Mouse (Mus musculus) forebrain, embryonic 11.5 days (tissue): ENCODE results near the gene Kcnj1. TPM values are rescaled to one million over a fixed set of nuclear protein-coding genes. Genes with fewer than 3 reads are reported as not detected.

Source experiments
- ATAC-seq: fragments of 200-750 bp; cut with Nextera tagmentation; replicated peaks from 2 replicates; pipeline ENCODE4 v1.8.0; 2017; ENCODE audit warnings: moderate TSS enrichment; ENCODE audit not compliant: low FRiP score
- DNase-seq: peaks from one replicate; pipeline ENCODE4 v3.0.0-alpha.2; 2017; ENCODE audit warnings: low spot score
- H3K27ac ChIP-seq: fragments of 300-500 bp; sonication (generic); 2 replicates; pipeline ENCODE4 v1.5.1; 2014; ENCODE audit warnings: low read depth, low read length
- H3K27me3 ChIP-seq: fragments of 300-500 bp; sonication (generic); 2 replicates; pipeline ENCODE4 v1.6.1; 2014; ENCODE audit warnings: mild to moderate bottlenecking, low read length, mixed read lengths; ENCODE audit not compliant: control insufficient read depth, insufficient read depth
- H3K36me3 ChIP-seq: fragments of 300-500 bp; sonication (generic); 2 replicates; pipeline ENCODE4 v1.6.1; 2014; ENCODE audit warnings: mild to moderate bottlenecking, low read length, moderate library complexity, mixed read lengths; ENCODE audit not compliant: control insufficient read depth, insufficient read depth
- H3K4me1 ChIP-seq: fragments of 300-500 bp; sonication (generic); replicated peaks from 2 replicates; pipeline ENCODE4 v1.6.1; 2014; ENCODE audit warnings: low read length, mixed read lengths; ENCODE audit not compliant: control insufficient read depth, insufficient read depth
- H3K4me2 ChIP-seq: fragments of 300-500 bp; sonication (generic); 2 replicates; pipeline ENCODE4 v1.6.1; 2014; ENCODE audit warnings: low read depth, mild to moderate bottlenecking, low read length, moderate library complexity, mixed read lengths; ENCODE audit not compliant: severe bottlenecking
- H3K4me3 ChIP-seq: fragments of 300-500 bp; sonication (generic); 2 replicates; pipeline ENCODE4 v1.5.1; 2014; ENCODE audit warnings: low read depth, low read length
- H3K9ac ChIP-seq: fragments of 300-500 bp; sonication (generic); 2 replicates; pipeline ENCODE4 v1.6.1; 2014; ENCODE audit warnings: low read length
- H3K9me3 ChIP-seq: fragments of 300-500 bp; sonication (generic); 2 replicates; pipeline ENCODE4 v1.6.1; 2016; ENCODE audit warnings: low read length, mixed read lengths; ENCODE audit not compliant: control insufficient read depth
- WGBS: fragments of 180-500 bp; shearing (Covaris S2); extraction: QIAGEN DNeasy Blood & Tissue Kit; methylation state at CpG from one replicate; pipeline ENCODE4 v1.1.7; 2014; 5-methylcytosine and 5-hydroxymethylcytosine counted together
- polyA plus RNA-seq: library from polyadenylated mRNA; unstranded; fragments of >200 nt; fragmentation: Nextera tagmentation; extraction: Ambion mirVana; gene quantifications from 2 replicates; pipeline ENCODE4 v1.2.1, GENCODE M21; 2014

Gene Kcnj1
- polyA plus RNA-seq, 1 experiment from 2014 or later = not detected

DNA sequence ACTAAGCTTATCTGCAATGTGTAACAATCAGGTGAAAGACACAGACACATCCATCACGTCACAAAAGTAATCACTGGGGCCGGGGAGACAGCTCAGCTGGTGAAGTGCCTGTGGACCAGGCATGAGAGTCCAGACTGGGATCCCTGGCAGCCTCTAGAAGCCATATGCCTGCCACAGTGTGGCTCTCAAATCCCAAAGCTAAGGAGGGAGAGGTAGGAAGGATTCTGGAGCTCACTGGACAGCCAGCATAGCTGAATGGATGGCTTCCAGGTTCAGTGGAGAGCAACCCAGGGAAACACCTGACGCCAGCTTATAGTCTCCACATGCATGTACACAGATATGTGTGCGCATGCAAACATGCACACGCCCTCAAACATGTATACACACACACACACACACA, 76.5 kb downstream of the Kcnj1 start:
- Histone ChIP-seq H3K4me2 (no peak overlapping the region), H3K4me1 (peaks cover 3% of the 10 kb centered on the region), H3K27ac (no peak overlapping the region), H3K9me3 (no peaks in the 10 kb centered on the region), H3K27me3 (no peaks in the 10 kb centered on the region; the same call in 1 of the 2 replicates), H3K36me3 (no peaks in the 10 kb centered on the region), H3K4me3 (no peak overlapping the region), H3K9ac (no peak overlapping the region)
- WGBS = 83% methylated on average over 5 of the region's 5 CpGs
- DNase-seq (no peak), ATAC-seq (no peak)

Other genes starting within 250 kb of the Kcnj1 start
- 0.88 and 1.1 TPM in 2 replicates for gene Kcnj5, start 28.1 kb upstream of the Kcnj1 start, polyA plus RNA-seq
- 14.3 and 14.7 TPM in 2 replicates for gene Fli1, start 170.4 kb downstream of the Kcnj1 start, polyA plus RNA-seq